Comparison of ENCODE assay signal across 8 mouse cellular contexts in the genomic region with DNA sequence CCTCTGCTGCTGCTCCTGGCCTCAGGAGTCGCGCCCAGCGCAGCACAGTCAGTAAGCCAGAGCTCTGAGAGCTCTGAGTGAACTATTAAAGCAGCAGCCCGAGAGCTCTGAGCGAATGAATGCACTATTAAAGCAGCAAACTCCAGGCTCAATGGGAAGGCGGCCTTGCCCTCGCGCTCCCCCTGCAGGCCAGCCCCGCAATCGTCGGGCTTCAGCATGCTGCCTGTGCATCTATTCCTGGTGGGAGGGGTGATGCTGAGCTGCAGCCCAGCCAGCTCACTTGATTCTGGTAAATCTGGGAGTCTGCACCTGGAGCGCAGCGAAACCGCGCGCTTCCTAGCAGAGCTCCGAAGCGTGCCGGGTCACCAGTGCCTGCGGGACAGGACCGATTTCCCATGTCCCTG. TPM values are rescaled to one million over a fixed set of nuclear protein-coding genes. Genes with fewer than 3 reads are reported as not detected.
A peak's percentile ranks its signal among the peaks of the same experiment; 100 is the strongest.
DNase-seq lines count a peak whose midpoint lies in the region; ATAC-seq and TF ChIP-seq lines count a peak whose summit lies in the region.
"Not testable (repeated sequence)": the region's sequence is repeated elsewhere in the genome, so short reads cannot be mapped to it uniquely, and the experiment has no call there.

No protein-coding gene starts in this region.

- peak; percentile 67 for TF ChIP-seq CTCF in brain, embryonic 14.5 days (IDR thresholded peaks at IDR 0.05; ENCODE audit: borderline replicate concordance, extremely low read depth, insufficient read depth, insufficient read length)

- H3K4me1 ChIP-seq in heart, embryonic 11.5 days (ENCODE audit: control insufficient read depth, insufficient read depth, low read length); limb, embryonic 10.5 days; midbrain, embryonic 12.5 days: not testable (repeated sequence)

- H3K4me2 ChIP-seq in heart, embryonic 11.5 days = peak overlapping the region; percentile 69
- H3K4me2 ChIP-seq in midbrain, embryonic 12.5 days (replicated peaks) = peak overlapping the region; percentile 76

- H3K27me3 ChIP-seq in heart, embryonic 11.5 days (ENCODE audit: control insufficient read depth, insufficient read depth, low read length); limb, embryonic 10.5 days (ENCODE audit: low read depth, poor library complexity, severe bottlenecking); midbrain, embryonic 12.5 days: not testable (repeated sequence)

- peak; percentile 95 for DNase-seq in brain, embryonic 14.5 days (ENCODE audit: low read depth)
- DNase-seq in fibroblast of lung, adult 2 months (ENCODE audit: low read depth) = peak; percentile 79
- DNase-seq in kidney, adult 9 months = peak; percentile 95
- peak; percentile 80 for DNase-seq in limb, embryonic 10.5 days (ENCODE audit: low spot score)
- peak; percentile 76 for DNase-seq in right cerebral cortex, postnatal 4 days
- peak; percentile 88 to 92 for DNase-seq in urinary bladder, postnatal 36 days (ENCODE audit: low spot score in 2 of 2)

- ATAC-seq in heart, embryonic 11.5 days (replicated peaks; ENCODE audit: insufficient number of reproducible peaks, low FRiP score, low TSS enrichment) = peak; percentile 93
- peak; percentile 100 for ATAC-seq in midbrain, embryonic 12.5 days (ENCODE audit: low FRiP score, low read depth)

- not testable (repeated sequence) for H3K9me3 ChIP-seq in heart, embryonic 11.5 days (replicated peaks; ENCODE audit: control insufficient read depth, low read length); limb, embryonic 10.5 days (replicated peaks); midbrain, embryonic 12.5 days

- peak overlapping the region; percentile 51 for H3K4me3 ChIP-seq in heart, embryonic 11.5 days (ENCODE audit: low read depth, low read length)
- peak overlapping the region; percentile 56 for H3K4me3 ChIP-seq in limb, embryonic 10.5 days
- H3K4me3 ChIP-seq in midbrain, embryonic 12.5 days = peak overlapping the region; percentile 49

- TF ChIP-seq POLR2A in brain, embryonic 14.5 days (IDR thresholded peaks at IDR 0.05; ENCODE audit: borderline replicate concordance, extremely low read depth, insufficient read depth, insufficient read length, poor library complexity, severe bottlenecking) = not testable (repeated sequence)

- not testable (repeated sequence) for H3K36me3 ChIP-seq in heart, embryonic 11.5 days (ENCODE audit: control insufficient read depth, insufficient read depth, low read length); limb, embryonic 10.5 days; midbrain, embryonic 12.5 days

- peak overlapping the region; percentile 94 for H3K27ac ChIP-seq in heart, embryonic 11.5 days (ENCODE audit: low read depth, low read length)
- H3K27ac ChIP-seq in limb, embryonic 10.5 days = peak overlapping the region; percentile 81
- peak overlapping the region; percentile 74 for H3K27ac ChIP-seq in midbrain, embryonic 12.5 days (replicated peaks)

- H3K9ac ChIP-seq in heart, embryonic 11.5 days (ENCODE audit: low read depth, low read length) = not testable (repeated sequence)
- H3K9ac ChIP-seq in midbrain, embryonic 12.5 days (replicated peaks) = peak overlapping the region; percentile 67

- under 1% methylated on average over 18 of the region's 21 CpGs for WGBS in heart, embryonic 11.5 days (ENCODE audit: insufficient replicate concordance)
- WGBS in limb, embryonic 10.5 days = under 1% methylated on average over 21 of the region's 21 CpGs
- WGBS in midbrain, embryonic 12.5 days = under 1% methylated on average over 21 of the region's 21 CpGs

RNA-seq across cellular contexts. Expression of a gene that starts 2.3 kb away (rescaled TPM):
- polyA plus RNA-seq in brain, embryonic 14.5 days (2012; rRNA removed) = not detected in 2 replicates
- 0.39 and 0.56 TPM in 2 replicates for polyA plus RNA-seq in heart, embryonic 11.5 days (2014; fragmentation: Nextera tagmentation; extraction: Ambion mirVana)
- 0.40 and 0.54 TPM in 2 replicates for polyA plus RNA-seq in limb, embryonic 10.5 days (2016; fragmentation: Nextera tagmentation; extraction: Ambion mirVana)
- 0.14 and 0.20 TPM in 2 replicates for polyA plus RNA-seq in midbrain, embryonic 12.5 days (2016; fragmentation: Nextera tagmentation; extraction: Ambion mirVana)

RNA-seq across cellular contexts. Expression of a gene that starts 3.0 kb away (rescaled TPM):
- polyA plus RNA-seq in brain, embryonic 14.5 days (2012; rRNA removed) = not detected in 2 replicates
- not detected in 2 replicates for polyA plus RNA-seq in heart, embryonic 11.5 days (2014; fragmentation: Nextera tagmentation; extraction: Ambion mirVana)
- polyA plus RNA-seq in limb, embryonic 10.5 days (2016; fragmentation: Nextera tagmentation; extraction: Ambion mirVana) = 0.33 TPM in 1 of 2 replicates, not detected in the other
- polyA plus RNA-seq in midbrain, embryonic 12.5 days (2016; fragmentation: Nextera tagmentation; extraction: Ambion mirVana) = not detected in 2 replicates

RNA-seq across cellular contexts. Expression of a gene that starts 16.0 kb away (rescaled TPM):
- not detected in 2 replicates for polyA plus RNA-seq in brain, embryonic 14.5 days (2012; rRNA removed)
- polyA plus RNA-seq in heart, embryonic 11.5 days (2014; fragmentation: Nextera tagmentation; extraction: Ambion mirVana) = 0.61 TPM in 1 of 2 replicates, not detected in the other
- 0.74 and 0.94 TPM in 2 replicates for polyA plus RNA-seq in limb, embryonic 10.5 days (2016; fragmentation: Nextera tagmentation; extraction: Ambion mirVana)
- polyA plus RNA-seq in midbrain, embryonic 12.5 days (2016; fragmentation: Nextera tagmentation; extraction: Ambion mirVana) = not detected in 2 replicates

RNA-seq across cellular contexts. Expression of a gene that starts 19.1 kb away (rescaled TPM):
- not detected in 2 replicates for polyA plus RNA-seq in brain, embryonic 14.5 days (2012; rRNA removed)
- polyA plus RNA-seq in heart, embryonic 11.5 days (2014; fragmentation: Nextera tagmentation; extraction: Ambion mirVana) = not detected in 2 replicates
- polyA plus RNA-seq in limb, embryonic 10.5 days (2016; fragmentation: Nextera tagmentation; extraction: Ambion mirVana) = not detected in 2 replicates
- not detected in 2 replicates for polyA plus RNA-seq in midbrain, embryonic 12.5 days (2016; fragmentation: Nextera tagmentation; extraction: Ambion mirVana)

RNA-seq across cellular contexts. Expression of a gene that starts 22.0 kb away (rescaled TPM):
- 0.11 TPM in 1 of 2 replicates, not detected in the other for polyA plus RNA-seq in brain, embryonic 14.5 days (2012; rRNA removed)
- not detected in 2 replicates for polyA plus RNA-seq in heart, embryonic 11.5 days (2014; fragmentation: Nextera tagmentation; extraction: Ambion mirVana)
- not detected in 2 replicates for polyA plus RNA-seq in limb, embryonic 10.5 days (2016; fragmentation: Nextera tagmentation; extraction: Ambion mirVana)
- 0.31 TPM in 1 of 2 replicates, not detected in the other for polyA plus RNA-seq in midbrain, embryonic 12.5 days (2016; fragmentation: Nextera tagmentation; extraction: Ambion mirVana)

Comparison
In these comparisons a context has a peak if more than half of its experiments do, and no peak if none do; other contexts are left out.
1. Peak in every context shown above with its lines: DNase-seq, ATAC-seq, H3K4me3 ChIP-seq and H3K27ac ChIP-seq.